Mouse (Mus musculus): Measurements from ENCODE around the gene Stxbp3.

Gene Stxbp3

DNA sequence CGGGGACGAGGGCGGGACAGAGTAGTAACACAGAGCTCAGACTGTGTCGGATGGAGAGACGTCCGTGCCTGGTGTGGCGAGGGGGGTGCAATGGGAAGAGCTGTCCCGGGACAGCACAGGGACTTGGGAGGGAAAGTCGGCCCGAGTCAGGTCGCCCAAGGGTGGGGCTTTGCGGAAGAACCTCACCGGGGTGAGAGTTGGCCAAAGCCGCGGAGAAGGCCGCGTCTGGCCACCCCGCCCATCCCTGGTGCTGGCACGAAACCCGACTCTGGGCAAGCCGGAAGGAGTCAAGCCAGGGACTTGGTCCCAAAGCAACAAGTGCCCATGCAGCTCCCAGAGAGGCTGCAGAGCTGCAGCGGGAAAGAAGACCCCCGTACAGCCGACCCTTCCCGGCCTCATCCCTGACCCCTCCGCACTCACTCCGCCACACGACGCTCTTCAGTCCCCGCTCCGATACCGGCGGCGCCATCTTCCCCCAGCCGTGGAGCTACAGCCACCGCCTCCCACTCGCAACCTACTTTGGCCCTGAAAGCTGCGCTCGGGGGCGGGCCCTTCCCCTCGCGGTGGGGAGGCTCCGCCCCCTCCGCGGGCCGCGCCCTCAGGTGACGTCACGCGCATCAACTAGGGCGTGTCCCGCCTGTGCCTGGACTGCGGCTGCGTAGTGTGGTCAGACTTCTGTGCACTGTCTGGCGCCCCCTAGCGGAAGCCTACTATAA lies at the start of gene Stxbp3:
TSS of gene Stxbp3 (minus strand) at position 527 of the 716 bp plus-strand sequence.
- CTCF ChIA-PET, result interaction anchor here (1.8 kb wide), 1 partner anchor 70 kb away, joined by 8 read pairs; no protein-coding TSS in a partner anchor

DNA sequence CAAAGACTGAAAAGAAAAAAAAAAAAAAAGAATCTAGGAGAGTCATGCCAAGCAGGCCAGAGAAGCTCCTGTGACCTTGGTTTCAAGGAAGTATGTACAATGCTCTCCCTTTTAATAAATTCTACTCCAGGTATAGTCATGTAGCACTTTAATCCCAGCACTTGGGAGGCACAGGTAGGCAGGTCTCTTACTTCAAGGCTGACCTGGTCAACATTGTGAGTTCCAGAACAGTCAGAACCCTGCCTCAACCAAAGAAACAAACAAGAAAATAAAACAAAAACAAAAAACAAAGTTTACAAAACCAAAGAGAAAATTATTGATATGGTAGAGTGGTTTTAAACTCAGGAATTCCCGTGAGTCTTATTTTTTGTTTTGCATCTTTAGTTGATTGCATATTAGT lies 49.6 kb upstream of the Stxbp3 start, which contains the start of gene Fndc7:
TSS of gene Fndc7 (minus strand) at position 101 of the 400 bp plus-strand sequence.
- CTCF ChIA-PET, result interaction anchor here (0.5 to 0.6 kb wide), 2 partner anchors 8 to 72 kb away, joined by 4 to 11 read pairs; no protein-coding TSS in a partner anchor

DNA sequence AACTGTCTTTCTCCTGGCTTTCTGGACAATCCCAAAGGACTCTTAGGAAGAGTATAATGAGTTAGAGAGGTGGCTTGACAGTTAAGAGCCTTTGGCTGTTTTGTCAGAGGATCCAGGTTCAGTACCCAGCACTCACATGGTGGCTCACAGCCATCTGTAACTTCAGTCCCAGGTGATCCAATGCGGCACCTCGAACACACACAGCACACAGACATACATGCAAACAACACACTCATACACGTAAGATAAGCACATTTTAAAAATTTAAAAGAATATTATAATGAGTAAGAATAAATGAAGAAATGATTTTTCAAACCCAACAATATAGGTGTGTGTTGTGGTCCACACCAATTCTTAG lies 47.3 kb upstream of the Stxbp3 start:
- CTCF ChIA-PET, result no interaction called here

DNA sequence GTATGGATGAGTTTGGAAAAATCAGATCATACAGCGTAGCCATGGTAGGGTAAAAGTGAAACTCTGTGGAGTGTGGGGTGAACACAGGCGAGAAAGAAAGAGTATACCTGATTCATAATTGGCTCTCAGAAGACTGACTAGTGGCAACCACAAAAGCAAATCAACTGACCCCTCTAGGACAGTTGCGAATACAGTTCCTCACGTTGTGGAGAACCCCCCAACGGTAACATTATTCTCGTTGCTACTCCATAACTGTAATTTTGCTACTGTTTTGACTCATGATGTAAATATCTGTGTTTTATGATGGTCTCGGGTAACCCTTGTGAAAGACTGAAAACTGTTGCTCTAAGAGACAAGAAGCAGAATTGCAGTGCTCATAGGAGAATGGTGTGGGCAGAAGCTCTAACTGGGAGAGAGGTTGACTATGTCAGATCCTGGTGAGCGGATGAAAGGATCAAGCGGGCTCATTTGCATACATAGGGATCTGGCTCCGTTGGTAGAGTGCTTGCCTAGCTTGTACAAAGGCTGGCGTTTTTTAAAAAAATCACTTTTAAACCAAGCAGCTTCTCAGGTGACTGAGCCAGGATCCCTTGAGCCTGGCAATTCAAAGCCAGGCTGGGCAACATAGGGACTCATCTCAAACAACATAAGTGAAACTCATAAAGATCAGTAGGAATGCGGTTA lies 46.8 kb upstream of the Stxbp3 start:
- CTCF ChIA-PET, result no interaction called here

DNA sequence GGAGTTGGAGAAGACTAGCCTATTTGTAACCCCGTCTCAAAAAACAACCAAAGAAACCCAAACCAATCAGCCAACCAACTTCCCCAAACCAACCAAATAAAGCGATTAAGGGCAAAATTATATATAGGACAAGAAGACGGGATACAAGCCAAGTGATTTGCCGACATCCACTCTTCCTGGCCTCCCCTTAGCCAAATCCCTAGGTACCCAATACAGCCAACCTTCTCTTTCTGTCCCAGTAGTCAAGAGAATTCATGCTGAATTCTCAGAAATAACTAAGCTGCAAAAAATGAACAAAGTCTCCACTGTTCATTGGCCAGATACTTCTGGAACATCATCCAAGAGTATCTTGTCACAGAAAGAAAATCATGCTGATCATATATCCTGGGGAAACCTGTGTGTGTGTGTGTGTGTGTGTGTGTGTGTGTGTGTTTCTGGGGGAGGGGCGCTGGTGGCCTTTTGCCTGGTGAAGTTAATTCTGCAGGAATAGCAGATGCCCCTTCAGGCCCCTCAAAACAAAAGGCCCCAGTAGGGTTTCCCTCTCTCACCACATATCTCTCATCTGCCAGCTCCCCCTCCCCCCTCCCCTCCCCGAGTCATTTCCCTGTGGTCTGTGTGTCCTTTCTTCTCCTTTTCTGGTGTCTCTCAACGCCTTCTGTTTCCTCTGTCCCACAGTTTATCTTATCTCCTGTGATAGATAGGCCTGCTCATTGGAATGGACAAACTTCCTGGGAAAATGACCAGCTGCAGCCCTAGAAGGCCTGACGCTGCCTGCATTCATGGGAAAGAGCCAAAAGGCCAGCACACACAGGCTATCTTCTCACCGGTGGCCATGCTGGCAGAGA lies 45.6 kb upstream of the Stxbp3 start:
- CTCF ChIA-PET, result interaction anchor here (0.6 kb wide), 3 partner anchors 10 to 556 kb away, joined by 5 to 17 read pairs (median 6); no protein-coding TSS in a partner anchor

DNA sequence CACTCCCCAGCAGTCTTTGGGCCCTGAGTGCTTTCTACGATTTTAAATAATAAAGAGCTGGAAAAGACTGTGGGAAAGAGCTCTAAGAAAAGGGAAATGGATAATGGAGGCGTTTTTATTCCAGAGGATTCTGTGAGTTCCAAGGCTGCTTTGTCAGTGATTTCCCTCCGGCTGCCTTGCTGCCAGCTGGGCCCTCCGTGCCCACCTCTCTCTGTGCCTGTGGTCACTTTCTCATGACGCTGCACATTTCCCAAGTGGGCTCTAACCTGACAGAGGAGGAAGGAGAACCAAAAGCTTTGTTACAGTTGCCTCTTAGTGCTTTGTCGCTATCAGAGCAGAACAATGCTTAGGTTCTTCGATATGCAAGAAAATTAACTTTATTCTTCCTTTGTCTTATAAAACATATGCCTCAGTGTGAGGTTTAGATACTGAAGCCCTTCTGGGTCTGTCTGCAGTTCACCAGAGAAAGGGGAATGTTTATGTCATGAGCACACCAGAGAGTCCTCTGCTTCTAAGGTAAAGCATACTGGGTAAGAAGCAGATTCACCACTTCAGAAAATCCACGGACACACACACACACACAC lies 44.5 kb upstream of the Stxbp3 start:
- CTCF ChIA-PET, result interaction anchor here (0.6 to 0.7 kb wide), 2 partner anchors 297 to 327 kb away, joined by 5 to 6 read pairs; no protein-coding TSS in a partner anchor

DNA sequence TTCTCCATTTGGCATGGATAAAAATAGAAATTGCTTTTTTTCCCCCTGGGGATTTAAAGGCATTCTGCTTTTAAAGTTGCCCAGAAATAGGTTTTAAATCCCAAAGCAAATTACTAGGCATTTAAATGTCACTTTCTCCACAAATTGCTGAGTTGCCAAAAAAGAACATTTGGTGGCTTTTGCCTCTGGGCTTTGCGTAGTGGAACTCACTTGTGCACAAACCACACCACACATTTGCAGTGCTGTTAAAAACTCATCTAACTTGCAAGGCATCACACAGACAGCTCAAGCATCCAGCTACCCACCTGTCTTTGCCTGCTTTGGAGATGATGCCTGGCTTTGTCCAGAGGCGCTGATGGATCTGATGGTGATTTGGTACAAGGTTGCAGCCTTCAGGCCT lies 42.7 kb upstream of the Stxbp3 start:
- CTCF ChIA-PET, result interaction anchor here (0.5 kb wide), 1 partner anchor 23 kb away, joined by 6 read pairs; no protein-coding TSS in a partner anchor

DNA sequence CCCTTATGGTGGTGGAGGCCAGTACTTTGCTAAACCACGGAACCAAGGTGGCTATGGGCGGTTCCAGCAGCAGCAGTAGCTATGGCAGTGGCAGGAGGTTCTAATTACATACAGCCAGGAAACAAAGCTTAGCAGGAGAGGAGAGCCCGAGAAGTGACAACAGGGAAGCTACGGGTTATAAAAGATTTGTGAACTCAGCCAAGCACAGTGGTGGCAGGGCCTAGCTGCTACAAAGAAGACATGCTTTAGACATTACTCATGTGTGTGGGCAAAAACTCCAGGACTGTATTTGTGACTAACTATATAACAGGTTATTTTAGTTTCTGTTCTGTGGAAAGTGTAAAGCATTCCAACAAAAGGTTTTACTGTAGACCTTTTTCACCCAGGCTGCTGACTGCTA lies 41.5 kb upstream of the Stxbp3 start:
- CTCF ChIA-PET, result interaction anchor here (0.6 kb wide), 1 partner anchor 10 kb away, joined by 3 read pairs; no protein-coding TSS in a partner anchor

DNA sequence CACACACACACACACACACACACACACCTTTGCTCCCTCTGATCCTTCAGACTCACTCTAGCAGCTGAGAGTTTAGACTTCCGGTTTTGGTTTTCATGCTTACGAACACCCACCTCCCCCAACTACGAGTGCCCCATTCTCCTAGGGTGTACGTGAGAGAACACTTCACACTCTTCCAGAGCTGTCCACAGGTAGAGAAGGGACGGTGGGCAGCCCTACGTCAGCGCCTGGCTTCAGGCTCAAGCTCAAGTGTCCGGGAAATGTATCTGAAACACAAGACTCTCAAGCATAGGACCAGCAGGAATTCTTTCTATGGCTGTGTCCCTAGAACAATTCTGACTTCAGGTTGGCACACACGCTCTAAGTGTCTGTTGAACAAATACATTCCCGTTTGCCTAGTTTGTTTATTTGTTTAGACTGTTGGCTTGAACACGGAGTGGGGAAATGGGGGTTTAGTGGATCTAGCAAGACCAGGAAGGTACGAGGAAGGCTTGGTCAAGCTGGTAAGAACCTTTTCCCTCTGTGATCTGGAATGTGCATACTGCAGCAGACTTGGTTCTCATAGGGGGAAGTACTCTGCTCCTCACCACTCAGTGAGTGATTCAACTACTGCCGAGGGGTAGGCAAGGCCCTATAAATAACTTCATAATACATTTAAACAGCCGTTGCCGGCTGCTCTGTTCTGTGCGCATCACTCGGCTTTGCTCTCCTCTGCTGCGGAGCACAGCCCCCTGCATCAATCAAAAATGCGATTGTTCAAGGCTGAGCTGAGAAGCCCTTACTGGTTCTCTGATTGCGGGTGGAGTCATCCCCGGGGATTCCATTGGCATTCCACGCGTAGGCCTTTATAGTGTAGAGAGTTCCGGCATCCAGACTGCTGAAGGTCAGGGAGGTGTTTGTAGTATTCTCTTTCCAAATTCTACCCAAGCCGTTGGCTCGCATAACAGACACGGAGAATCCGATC lies 40.5 kb upstream of the Stxbp3 start:
- CTCF ChIA-PET, result interaction anchor here (0.6 kb wide), 1 partner anchor 11 kb away, joined by 3 read pairs; no protein-coding TSS in a partner anchor

DNA sequence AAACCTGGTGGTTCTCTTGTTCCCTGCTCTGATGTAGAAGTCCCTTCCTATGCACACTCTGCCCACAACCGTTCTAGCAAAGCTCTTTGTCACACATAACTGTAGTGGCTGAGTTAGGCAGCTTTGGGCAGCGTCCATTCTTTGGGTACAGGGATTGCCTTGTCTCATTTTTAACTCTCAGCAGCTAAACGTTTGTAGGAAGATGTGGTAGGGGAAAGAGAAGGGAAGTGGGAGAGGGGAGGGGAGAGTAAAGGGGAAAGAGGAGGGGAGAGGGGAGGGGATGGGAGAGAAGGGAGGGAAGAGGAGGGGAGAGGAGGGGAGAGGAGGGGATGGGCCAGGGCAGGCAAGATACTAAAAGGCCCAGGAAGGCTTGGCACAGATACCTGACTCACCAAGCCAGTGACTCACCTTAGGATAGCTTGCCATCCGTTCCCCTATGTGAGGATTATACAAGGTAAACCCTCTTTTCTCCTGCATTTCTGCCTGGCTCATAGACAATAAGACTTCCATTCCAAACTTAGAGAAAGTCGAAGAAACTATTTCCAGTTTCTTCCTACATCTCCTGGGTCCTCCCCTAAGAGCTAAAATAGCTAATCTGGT lies 39.6 kb upstream of the Stxbp3 start:
- CTCF ChIA-PET, result no interaction called here

DNA sequence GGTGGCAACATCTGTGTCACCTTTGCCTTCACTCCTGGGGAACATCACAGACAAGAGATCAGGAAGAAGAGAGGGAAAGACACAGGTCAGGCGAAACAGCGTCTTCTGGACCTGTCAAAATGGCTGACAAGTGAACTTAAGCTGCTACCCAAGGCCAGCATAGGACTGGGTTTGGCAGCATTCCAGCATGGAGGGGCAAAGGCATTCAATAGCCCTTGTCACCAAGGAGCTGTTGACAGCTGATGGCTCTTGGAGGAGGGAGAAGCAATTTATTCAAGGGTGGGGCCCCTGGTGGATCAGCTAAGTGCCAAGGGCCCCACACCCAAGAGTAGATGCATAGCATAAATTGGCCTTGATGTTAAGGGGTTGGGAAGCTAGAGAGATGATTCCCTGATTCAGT lies 38.8 kb upstream of the Stxbp3 start:
- CTCF ChIA-PET, result no interaction called here

DNA sequence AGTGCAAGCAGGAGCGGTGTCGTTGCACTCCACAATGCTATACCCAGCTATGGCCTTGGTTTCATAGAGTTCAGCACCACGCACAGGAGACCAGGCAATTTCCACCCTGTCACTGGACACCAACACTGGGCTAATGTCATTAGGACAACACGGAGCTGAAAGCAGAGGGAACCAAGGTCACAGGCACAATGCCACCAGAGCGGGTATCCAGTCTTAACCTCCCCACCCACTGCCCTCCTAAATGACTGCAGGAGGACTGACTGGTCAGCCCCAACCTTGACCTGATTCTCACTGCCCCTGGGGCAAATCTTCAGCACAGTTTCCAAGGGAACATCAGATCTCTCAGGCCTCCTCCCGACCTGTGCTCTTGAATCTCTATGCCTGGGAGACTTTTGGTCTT lies 30.3 kb upstream of the Stxbp3 start:
- CTCF ChIA-PET, result no interaction called here

DNA sequence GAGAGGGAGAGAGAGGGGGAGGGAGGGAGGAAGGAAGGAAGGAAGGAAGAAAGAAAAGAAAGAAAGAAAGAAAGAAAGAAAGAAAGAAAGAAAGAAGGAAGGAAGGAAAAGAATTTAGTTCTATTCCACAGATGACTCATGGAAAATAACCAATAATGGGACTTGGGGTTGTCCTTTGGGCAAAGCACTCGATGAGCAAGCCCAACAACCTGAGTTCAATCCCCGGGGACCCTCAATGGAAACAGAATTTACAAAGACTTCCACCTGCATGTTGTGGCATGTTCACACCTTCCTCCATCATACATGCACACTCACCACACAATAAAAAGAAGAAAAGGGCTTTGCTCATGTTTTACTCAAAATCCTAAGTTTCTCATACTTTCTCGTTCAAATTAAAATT lies 27.1 kb upstream of the Stxbp3 start:
- CTCF ChIA-PET, result no interaction called here

DNA sequence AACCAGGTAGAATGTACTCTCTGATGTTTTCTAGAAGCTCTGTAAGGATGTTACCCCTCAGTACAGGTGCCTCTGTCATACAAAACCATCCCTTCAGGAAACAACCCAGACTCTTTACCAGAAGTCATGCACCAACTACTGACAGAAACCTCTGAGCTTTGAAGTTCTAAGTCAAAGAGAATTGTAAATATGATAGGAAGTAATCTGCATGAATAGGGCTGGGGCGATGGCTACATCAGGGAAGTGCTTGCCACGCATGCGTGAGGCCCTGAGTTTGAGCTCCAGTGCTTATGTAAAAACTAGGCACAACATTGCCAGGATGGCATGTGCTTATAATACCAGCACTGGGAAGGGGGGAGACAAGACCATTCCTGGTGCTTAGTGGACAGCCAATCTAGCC lies 25.4 kb upstream of the Stxbp3 start:
- CTCF ChIA-PET, result no interaction called here

DNA sequence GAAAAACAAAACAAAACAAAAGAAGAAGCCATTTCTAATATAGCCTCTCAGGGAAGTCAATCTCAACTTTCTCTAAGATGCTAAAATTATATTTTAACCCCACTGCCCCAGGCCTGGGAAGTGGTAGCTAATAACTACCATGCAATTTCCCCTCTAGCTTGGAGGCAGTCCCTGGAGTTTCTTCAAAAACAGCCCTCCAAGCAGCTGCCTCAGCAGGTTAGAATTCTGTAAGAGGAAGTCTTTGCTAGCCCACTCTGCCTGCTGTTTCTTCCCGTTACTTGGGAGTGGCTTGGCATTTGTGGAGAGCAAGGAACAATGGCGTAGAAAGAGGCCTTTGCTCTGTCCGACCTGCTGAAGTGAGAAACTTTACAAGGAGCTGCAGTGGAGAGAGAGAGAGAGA lies 24.8 kb upstream of the Stxbp3 start:
- CTCF ChIA-PET, result no interaction called here

DNA sequence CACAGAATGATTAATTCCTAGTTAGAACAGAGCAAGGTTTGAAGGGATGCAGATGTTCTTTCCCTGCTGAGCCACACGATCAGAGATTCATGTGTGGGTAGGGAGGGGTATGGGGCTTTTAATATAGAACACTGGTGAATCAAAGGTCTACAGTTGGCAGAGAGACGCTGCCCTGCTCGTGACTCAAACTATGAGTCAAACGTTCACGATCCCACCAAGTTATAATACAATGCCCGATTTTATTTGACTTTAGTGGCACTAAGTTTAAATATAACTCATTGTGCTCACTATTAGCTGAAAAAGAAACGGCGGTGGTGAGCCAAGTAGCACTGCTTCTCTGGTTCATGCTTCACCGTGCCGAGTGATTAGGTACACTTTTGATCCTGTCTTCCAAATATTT lies 22.8 kb upstream of the Stxbp3 start:
- CTCF ChIA-PET, result interaction anchor here (0.7 kb wide), 1 partner anchor 9 kb away, joined by 9 read pairs; no protein-coding TSS in a partner anchor

DNA sequence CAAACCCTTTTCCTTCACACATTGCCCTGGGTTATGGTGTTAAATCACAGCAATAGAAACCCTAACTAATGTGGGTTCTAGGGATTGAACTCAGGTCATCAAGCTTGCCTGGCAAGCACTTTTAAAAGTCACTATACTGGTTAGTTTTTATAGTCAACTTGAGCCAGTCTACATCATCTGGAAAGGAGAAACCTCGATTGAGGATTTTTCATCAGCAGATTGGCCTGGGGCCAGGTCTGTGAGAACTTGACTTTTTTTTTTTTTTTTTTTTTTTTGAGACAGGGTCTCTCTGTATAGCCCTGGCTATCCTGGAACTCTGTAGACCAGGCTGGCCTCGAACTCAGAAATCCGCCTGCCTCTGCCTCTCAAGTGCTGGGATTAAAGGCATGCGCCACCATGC lies 22.0 kb upstream of the Stxbp3 start:
- CTCF ChIA-PET, result interaction anchor here (0.7 kb wide), 3 partner anchors 10 to 199 kb away, joined by 8 to 12 read pairs (median 9); no protein-coding TSS in a partner anchor

DNA sequence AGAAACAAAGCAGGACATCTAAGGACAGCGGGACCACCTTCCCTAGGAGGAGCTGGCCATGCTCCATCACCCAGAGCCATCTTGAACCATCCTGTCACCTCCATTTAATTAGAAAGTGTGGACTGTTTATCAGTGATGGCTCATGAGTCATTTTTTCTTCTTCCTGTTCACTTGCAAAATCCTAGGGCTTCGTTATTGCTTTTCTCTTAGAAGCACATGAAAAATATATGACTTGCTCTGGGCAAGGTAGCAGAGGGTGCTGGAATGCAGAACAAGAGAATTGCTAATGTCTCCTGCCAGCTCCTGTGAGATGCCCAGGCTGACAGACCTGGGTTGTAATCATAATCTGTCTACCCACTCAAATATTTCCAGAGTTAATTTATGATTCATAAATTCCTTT lies 20.5 kb upstream of the Stxbp3 start:
- CTCF ChIA-PET, result interaction anchor here (0.6 to 0.7 kb wide), 2 partner anchors 16 kb away, joined by 3 read pairs; no protein-coding TSS in a partner anchor

DNA sequence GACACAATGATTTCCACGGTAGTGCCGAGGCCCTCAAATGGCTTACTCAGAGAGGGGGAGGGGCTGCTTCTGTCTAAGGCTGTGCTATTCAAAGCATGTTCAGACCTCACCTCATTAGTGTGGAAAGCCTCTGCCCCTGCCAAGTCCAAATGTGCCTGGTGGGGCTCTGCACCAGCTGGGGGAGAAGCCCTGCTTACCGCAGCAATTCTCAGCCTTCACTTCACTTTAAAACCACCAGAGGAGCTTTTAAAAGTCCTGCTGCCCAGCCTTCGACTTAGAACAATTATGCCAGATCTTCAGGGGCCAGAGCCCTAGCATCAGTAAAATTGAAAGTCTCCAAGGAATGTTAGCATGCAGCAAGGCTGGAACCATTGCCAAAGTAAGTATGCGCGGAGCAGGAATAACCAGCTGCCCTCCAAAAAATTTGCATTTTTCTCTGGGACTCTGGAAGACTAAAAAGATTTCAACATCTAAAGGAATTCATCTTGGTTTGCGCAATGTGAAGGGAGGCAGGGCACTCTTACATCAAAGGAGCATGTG lies 18.0 kb upstream of the Stxbp3 start:
- CTCF ChIA-PET, result no interaction called here

DNA sequence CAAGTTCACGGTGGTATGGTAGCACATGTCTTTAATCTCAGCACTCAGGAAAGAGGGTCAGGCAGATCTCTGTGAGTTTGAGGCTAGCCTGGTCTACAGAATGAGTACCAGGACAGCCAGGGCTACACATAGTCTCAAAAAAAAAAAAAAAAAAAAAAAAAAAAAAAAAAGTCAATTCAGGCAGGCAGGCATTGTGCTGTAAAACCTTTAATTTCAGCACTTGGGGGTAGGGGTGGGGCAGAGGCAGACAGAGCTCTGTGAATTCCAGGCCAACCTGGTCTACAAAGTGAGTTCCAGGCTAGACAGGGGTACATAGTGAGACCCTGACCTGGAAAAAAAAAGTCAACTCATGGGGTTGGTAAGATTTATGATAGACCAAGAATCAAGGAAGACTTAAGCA lies 17.4 kb upstream of the Stxbp3 start:
- CTCF ChIA-PET, result no interaction called here
